Mouse (Mus musculus): ENCODE measurements around the gene Tacc2. TPM values are rescaled to one million over a fixed set of nuclear protein-coding genes. Genes with fewer than 3 reads are reported as not detected.

Tacc2 gene
- polyA plus RNA-seq, 1 experiment from 2014 or later, result 85.5 TPM

DNA sequence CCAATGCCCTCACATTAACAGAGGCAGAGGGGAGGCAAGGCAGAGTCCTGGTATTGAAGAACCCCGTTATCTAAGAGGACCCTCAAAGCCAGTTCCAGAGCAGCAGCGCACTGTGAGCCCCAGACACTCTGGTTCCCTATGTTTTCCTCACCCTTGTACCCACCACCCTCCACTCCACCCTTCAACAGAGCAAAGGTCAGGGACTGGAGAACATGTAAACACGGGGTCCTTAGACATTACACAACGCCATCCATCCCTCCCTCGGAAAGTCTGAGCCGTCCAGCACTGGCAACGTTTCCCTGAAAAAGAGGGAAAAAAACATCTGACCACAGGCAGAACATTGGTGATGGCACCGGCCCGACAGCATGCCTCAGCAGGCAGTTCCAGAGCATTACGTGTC, 222.2 kb downstream of the Tacc2 start:
- Histone ChIP-seq H3K27me3 (replicated peaks) (no peaks in the 10 kb centered on the region), H3K4me1 (no peaks in the 10 kb centered on the region), H3K9me3 (no peaks in the 10 kb centered on the region), H3K4me2 (replicated peaks) (no peak overlapping the region), H3K9ac (no peak overlapping the region), H3K36me3 (no peaks in the 10 kb centered on the region), H3K4me3 (no peak overlapping the region), H3K27ac (no peak overlapping the region)
- WGBS, result 88% methylated on average over 10 of the region's 10 CpGs
- no peak for ATAC-seq (ENCODE audit: low FRiP score, low read depth)

DNA sequence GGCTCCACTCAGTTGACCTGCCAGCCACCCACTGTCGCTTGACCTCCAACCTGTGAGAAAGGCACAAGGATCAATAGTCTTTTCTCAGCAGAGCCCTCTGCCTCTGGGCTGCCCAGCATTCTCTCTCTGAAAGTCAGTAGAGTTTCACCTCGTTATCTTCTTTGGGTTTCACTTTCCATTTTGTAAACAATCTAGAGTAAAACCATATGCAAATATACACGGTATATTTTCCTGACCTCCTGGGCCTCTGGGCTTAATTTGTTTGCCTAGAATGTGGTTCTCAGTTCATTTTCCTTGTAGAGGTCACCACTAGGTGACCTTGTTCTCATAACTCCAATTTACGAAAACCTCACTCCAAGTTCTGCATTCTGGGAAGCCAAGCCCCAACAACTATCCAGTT, 223.4 kb downstream of the Tacc2 start:
- H3K27me3 ChIP-seq (replicated peaks), result no peaks in the 10 kb centered on the region
- no peak overlapping the region for H3K27ac ChIP-seq
- no peak overlapping the region for H3K9ac ChIP-seq
- H3K9me3 ChIP-seq, result no peaks in the 10 kb centered on the region
- no peak overlapping the region for H3K4me3 ChIP-seq
- ATAC-seq (ENCODE audit: low FRiP score, low read depth), result no peak
- H3K36me3 ChIP-seq, result no peaks in the 10 kb centered on the region
- H3K4me2 ChIP-seq (replicated peaks), result no peak overlapping the region
- no peaks in the 10 kb centered on the region for H3K4me1 ChIP-seq
- WGBS, result 83% methylated on average over 4 of the region's 4 CpGs

DNA sequence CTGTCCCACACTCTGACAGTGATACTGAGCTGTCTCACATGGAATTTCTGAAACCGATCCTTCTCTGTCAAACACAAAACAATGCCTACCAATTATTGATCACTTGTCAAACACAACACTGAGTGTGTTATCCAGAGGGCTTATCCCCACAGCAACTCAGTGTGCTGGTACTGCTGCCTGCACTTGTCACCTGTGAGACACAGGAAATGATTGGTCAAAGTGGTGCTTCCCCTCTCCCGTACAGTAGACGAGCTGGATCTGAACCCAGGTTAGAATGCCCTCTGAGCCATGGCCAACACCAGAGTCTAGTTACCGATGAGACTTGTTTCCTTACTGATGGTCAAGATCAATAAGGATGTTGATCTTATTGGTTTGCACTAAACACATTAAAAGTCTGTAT, 224.6 kb downstream of the Tacc2 start:
- no peak overlapping the region for H3K4me3 ChIP-seq
- no peak for ATAC-seq (ENCODE audit: low FRiP score, low read depth)

GRCm38 (mm10) chr7:130803251-130803825, 226.1 kb downstream of the Tacc2 start:
- Histone ChIP-seq H3K9me3 (no peaks in the 10 kb centered on the region), H3K9ac (no peak overlapping the region), H3K4me2 (replicated peaks) (no peak overlapping the region), H3K27ac (no peak overlapping the region), H3K27me3 (replicated peaks) (no peaks in the 10 kb centered on the region), H3K4me3 (no peak overlapping the region), H3K4me1 (no peaks in the 10 kb centered on the region), H3K36me3 (no peaks in the 10 kb centered on the region)
- WGBS, result 88% methylated on average over 8 of the region's 8 CpGs
- ATAC-seq (ENCODE audit: low FRiP score, low read depth), result no peak

More for the DNA sequence above, 224.6 kb downstream of the Tacc2 start:
- no peak overlapping the region for H3K4me2 ChIP-seq (replicated peaks)
- H3K27ac ChIP-seq, result no peak overlapping the region
- 92% methylated on average over 4 of the region's 4 CpGs for WGBS
- no peaks in the 10 kb centered on the region for H3K27me3 ChIP-seq (replicated peaks)
- H3K4me1 ChIP-seq, result no peaks in the 10 kb centered on the region
- H3K9ac ChIP-seq, result no peak overlapping the region
- no peaks in the 10 kb centered on the region for H3K36me3 ChIP-seq
- H3K9me3 ChIP-seq, result no peaks in the 10 kb centered on the region

- 85% methylated on average over 5 of the region's 5 CpGs for WGBS
Observed at GRCm38 (mm10) chr7:130804991-130805390, 227.8 kb downstream of the Tacc2 start.

GRCm38 (mm10) chr7:130807749-130808148, 230.5 kb downstream of the Tacc2 start:
- no peak for ATAC-seq (ENCODE audit: low FRiP score, low read depth)
- no peaks in the 10 kb centered on the region for H3K36me3 ChIP-seq
- no peak overlapping the region for H3K4me3 ChIP-seq
- no peak overlapping the region for H3K9ac ChIP-seq
- H3K27ac ChIP-seq, result no peak overlapping the region
- 85% methylated on average over 8 of the region's 8 CpGs for WGBS
- no peaks in the 10 kb centered on the region for H3K27me3 ChIP-seq (replicated peaks)
- H3K4me1 ChIP-seq, result no peaks in the 10 kb centered on the region
- no peaks in the 10 kb centered on the region for H3K9me3 ChIP-seq
- no peak overlapping the region for H3K4me2 ChIP-seq (replicated peaks)

More at GRCm38 (mm10) chr7:130804991-130805390, 227.8 kb downstream of the Tacc2 start:
- Histone ChIP-seq H3K4me3 (no peak overlapping the region), H3K4me1 (no peaks in the 10 kb centered on the region), H3K4me2 (replicated peaks) (no peak overlapping the region), H3K27ac (no peak overlapping the region), H3K9me3 (no peaks in the 10 kb centered on the region), H3K9ac (no peak overlapping the region), H3K36me3 (no peaks in the 10 kb centered on the region), H3K27me3 (replicated peaks) (no peaks in the 10 kb centered on the region)
- no peak for ATAC-seq (ENCODE audit: low FRiP score, low read depth)

- H3K9me3 ChIP-seq, result no peaks in the 10 kb centered on the region
- 84% methylated on average over 6 of the region's 6 CpGs for WGBS
- H3K9ac ChIP-seq, result no peak overlapping the region
Observed at GRCm38 (mm10) chr7:130808694-130809093, 231.5 kb downstream of the Tacc2 start.

DNA sequence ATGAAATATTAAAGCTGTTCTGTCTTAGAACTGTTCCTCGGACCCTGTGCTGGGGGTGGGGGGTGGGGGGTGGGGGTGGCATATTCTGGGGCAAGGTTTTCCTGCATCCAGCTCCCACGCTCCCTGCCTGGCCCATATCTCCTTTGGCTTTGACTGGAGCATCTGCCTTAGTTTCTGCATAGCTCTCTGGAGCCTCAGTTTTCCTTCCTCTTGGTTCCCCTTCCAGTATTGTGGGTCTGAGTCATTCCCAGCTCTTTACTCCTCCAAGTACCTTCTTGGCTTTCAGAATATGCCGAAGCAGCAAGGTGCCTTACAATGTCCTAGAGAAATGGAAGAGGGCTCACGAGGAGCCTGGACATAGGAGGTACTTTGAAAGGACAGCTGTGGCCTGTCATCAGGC, 233.0 kb downstream of the Tacc2 start:
- Histone ChIP-seq H3K36me3 (no peaks in the 10 kb centered on the region), H3K4me2 (replicated peaks) (no peak overlapping the region), H3K9ac (no peak overlapping the region), H3K9me3 (no peaks in the 10 kb centered on the region), H3K27me3 (replicated peaks) (no peaks in the 10 kb centered on the region), H3K4me3 (no peak overlapping the region), H3K27ac (no peak overlapping the region), H3K4me1 (no peaks in the 10 kb centered on the region)
- ATAC-seq (ENCODE audit: low FRiP score, low read depth), result no peak
- 87% methylated on average over 4 of the region's 4 CpGs for WGBS

More at GRCm38 (mm10) chr7:130808694-130809093, 231.5 kb downstream of the Tacc2 start:
- Histone ChIP-seq H3K4me3 (no peak overlapping the region), H3K27me3 (replicated peaks) (no peaks in the 10 kb centered on the region), H3K4me1 (no peaks in the 10 kb centered on the region), H3K27ac (no peak overlapping the region), H3K4me2 (replicated peaks) (no peak overlapping the region), H3K36me3 (no peaks in the 10 kb centered on the region)
- ATAC-seq (ENCODE audit: low FRiP score, low read depth), result no peak

- Histone ChIP-seq H3K4me2 (replicated peaks) (no peak overlapping the region), H3K36me3 (no peaks in the 10 kb centered on the region), H3K27me3 (replicated peaks) (no peaks in the 10 kb centered on the region), H3K9me3 (no peaks in the 10 kb centered on the region), H3K4me3 (no peak overlapping the region), H3K4me1 (no peaks in the 10 kb centered on the region), H3K27ac (no peak overlapping the region), H3K9ac (no peak overlapping the region)
- ATAC-seq (ENCODE audit: low FRiP score, low read depth), result no peak
- WGBS, result 49% methylated on average over 16 of the region's 16 CpGs
Observed at GRCm38 (mm10) chr7:130812407-130812806, 235.2 kb downstream of the Tacc2 start.

Other genes starting within 250 kb of the Tacc2 start
- 62.7 and 71.6 TPM in 2 replicates for gene Ate1, start 57.1 kb upstream of the Tacc2 start, polyA plus RNA-seq (2016; fragmentation: Nextera tagmentation; extraction: Ambion mirVana)
- gene Nsmce4a, start 4.3 kb upstream of the Tacc2 start, polyA plus RNA-seq (2016; fragmentation: Nextera tagmentation; extraction: Ambion mirVana), result 138 and 143 TPM in 2 replicates
- gene Btbd16, start 196.6 kb downstream of the Tacc2 start, polyA plus RNA-seq (2016; fragmentation: Nextera tagmentation; extraction: Ambion mirVana), result 0.15 TPM in 1 of 2 replicates, not detected in the other

All from neural tube, embryonic 12.5 days (tissue).